Mouse (Mus musculus): ENCODE measurements around the gene Spdye4a. TPM values are rescaled to one million over a fixed set of nuclear protein-coding genes. Genes with fewer than 3 reads are reported as not detected.

Gene Spdye4a
- polyA plus RNA-seq (2015; fragmentation: Nextera tagmentation; extraction: Ambion mirVana) = not detected in 2 replicates

DNA sequence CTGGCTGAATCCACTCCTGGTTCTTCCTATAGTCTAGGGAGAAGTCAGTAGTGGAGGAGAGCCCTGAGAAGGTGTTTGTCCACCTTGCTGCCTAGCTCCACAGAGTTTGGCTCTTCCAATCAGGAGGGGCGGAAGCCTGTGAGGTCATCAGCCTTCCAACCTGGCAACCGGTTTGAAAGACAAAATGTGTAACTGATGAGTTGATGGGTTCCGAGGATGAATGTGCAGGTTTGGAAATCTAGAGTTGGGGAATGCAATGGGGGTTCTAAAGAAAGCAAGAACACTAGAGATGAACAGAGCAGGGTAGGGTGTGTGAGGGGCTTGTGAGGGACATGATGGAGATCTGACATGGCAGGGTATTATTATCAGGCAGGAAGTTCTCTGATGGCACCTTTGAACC, at the start of gene Spdye4a:
Spdye4a (minus strand) TSS at position 101 of the 400 bp plus-strand sequence.
- ATAC-seq (ENCODE audit: low read depth) = no peak
- Histone ChIP-seq H3K36me3 (ENCODE audit: control insufficient read depth, insufficient read depth, low read length) (no peaks in the 10 kb centered on the region), H3K27ac (ENCODE audit: low read length) (no peak within 1 kb of the TSS), H3K4me2 (ENCODE audit: low read depth, low read length) (no peak within 1 kb of the TSS), H3K27me3 (ENCODE audit: control insufficient read depth, insufficient read depth, low read depth, low read length) (no peaks in the 10 kb centered on the region), H3K4me1 (replicated peaks; ENCODE audit: control insufficient read depth, insufficient read depth, low read length) (no peaks in the 10 kb centered on the region), H3K4me3 (ENCODE audit: low read length) (no peak within 1 kb of the TSS), H3K9ac (ENCODE audit: low read length) (no peak within 1 kb of the TSS), H3K9me3 (ENCODE audit: control insufficient read depth, low read length) (peaks cover 5% of the 10 kb centered on the region; the same call in 1 of the 2 replicates)
- WGBS = 78% methylated on average over 3 of the region's 3 CpGs

- Histone ChIP-seq H3K4me2 (ENCODE audit: low read depth, low read length) (no peak overlapping the region), H3K9me3 (ENCODE audit: control insufficient read depth, low read length) (no peaks in the 10 kb centered on the region), H3K4me1 (replicated peaks; ENCODE audit: control insufficient read depth, insufficient read depth, low read length) (peaks cover under 1% of the 10 kb centered on the region; the same call in 1 of the 2 replicates), H3K36me3 (ENCODE audit: control insufficient read depth, insufficient read depth, low read length) (no peaks in the 10 kb centered on the region), H3K27ac (ENCODE audit: low read length) (no peak overlapping the region), H3K4me3 (ENCODE audit: low read length) (no peak overlapping the region), H3K27me3 (ENCODE audit: control insufficient read depth, insufficient read depth, low read depth, low read length) (peaks cover 20% of the 10 kb centered on the region), H3K9ac (ENCODE audit: low read length) (no peak overlapping the region)
- ATAC-seq (ENCODE audit: low read depth) = no peak
- 39% methylated on average over 5 of the region's 5 CpGs for WGBS
Observed at GRCm38 (mm10) chr5:143275761-143276160, 49.1 kb upstream of the Spdye4a start.

DNA sequence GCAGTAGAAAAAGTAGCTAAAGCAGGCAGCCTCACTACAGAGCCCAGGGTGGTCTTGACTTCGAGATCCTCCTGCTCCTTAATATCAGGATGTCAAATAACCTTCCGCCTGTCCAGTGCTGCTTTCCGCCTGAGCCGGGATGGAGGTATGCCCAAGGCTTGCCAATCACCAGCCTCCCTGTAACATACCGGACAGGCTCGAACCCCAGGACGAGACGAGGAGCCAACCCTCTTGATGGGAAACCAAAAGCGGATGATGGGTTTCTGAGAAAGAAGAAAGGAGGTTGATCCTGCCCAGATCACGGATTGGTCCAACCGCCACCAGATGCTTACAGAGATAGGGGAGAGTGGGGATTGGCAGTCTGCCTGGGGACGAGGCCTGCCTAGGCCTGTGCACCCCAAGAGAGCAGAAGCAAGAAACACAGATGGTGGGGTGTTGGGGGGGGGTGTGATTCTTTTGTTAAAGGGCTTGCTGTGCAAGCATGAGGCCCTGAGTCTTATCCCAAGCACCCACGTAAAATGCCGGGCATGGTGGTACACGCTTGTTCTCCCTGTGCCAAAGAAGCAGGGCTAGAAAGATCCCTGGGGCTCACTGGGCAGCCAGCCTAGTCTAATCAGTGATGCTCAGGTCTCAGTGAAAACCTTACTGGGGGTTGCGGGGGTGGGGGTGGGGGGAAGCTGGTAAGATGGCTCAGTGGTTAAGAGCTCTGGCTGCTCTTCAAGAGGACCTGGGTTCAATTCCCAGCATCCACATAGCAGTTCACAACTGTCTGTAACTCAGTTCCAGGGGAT, 46.0 kb upstream of the Spdye4a start:
- Histone ChIP-seq H3K9ac (ENCODE audit: low read length) (no peak overlapping the region), H3K27me3 (ENCODE audit: control insufficient read depth, insufficient read depth, low read depth, low read length) (peaks cover 8% of the 10 kb centered on the region; the same call in 1 of the 2 replicates), H3K36me3 (ENCODE audit: control insufficient read depth, insufficient read depth, low read length) (no peaks in the 10 kb centered on the region), H3K9me3 (ENCODE audit: control insufficient read depth, low read length) (no peaks in the 10 kb centered on the region), H3K4me1 (replicated peaks; ENCODE audit: control insufficient read depth, insufficient read depth, low read length) (peaks cover 11% of the 10 kb centered on the region), H3K27ac (ENCODE audit: low read length) (no peak overlapping the region), H3K4me2 (ENCODE audit: low read depth, low read length) (no peak overlapping the region), H3K4me3 (ENCODE audit: low read length) (no peak overlapping the region)
- WGBS = 85% methylated on average over 16 of the region's 16 CpGs
- no peak for ATAC-seq (ENCODE audit: low read depth)

DNA sequence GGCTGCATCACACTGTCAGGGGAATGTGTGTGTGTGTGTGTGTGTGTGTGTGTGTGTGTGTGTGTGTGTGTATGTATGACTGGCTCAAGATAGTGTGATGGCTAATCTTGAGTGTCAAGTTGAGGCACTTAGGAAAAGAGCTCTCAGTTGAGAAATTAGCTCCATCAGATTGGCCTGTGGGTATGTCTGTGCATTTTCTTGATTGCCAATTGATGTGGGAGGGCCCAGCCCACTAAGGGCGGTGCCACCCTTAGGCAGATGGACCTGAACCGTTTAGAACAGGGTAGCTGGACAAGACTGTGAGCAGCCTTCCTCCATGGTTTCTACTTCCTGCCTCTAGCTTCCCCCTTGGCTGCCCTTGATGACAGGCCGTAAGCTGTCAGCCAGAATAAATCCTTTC, 45.4 kb upstream of the Spdye4a start:
- ATAC-seq (ENCODE audit: low read depth) = no peak
- H3K9me3 ChIP-seq (ENCODE audit: control insufficient read depth, low read length) = no peaks in the 10 kb centered on the region
- no peak overlapping the region for H3K4me3 ChIP-seq (ENCODE audit: low read length)
- 73% methylated on average over 3 of the region's 3 CpGs for WGBS
- no peaks in the 10 kb centered on the region for H3K36me3 ChIP-seq (ENCODE audit: control insufficient read depth, insufficient read depth, low read length)
- peaks cover 3% of the 10 kb centered on the region; the same call in 1 of the 2 replicates for H3K27me3 ChIP-seq (ENCODE audit: control insufficient read depth, insufficient read depth, low read depth, low read length)
- H3K4me1 ChIP-seq (replicated peaks; ENCODE audit: control insufficient read depth, insufficient read depth, low read length) = peaks cover 11% of the 10 kb centered on the region
- no peak overlapping the region for H3K4me2 ChIP-seq (ENCODE audit: low read depth, low read length)
- H3K9ac ChIP-seq (ENCODE audit: low read length) = no peak overlapping the region
- H3K27ac ChIP-seq (ENCODE audit: low read length) = no peak overlapping the region

DNA sequence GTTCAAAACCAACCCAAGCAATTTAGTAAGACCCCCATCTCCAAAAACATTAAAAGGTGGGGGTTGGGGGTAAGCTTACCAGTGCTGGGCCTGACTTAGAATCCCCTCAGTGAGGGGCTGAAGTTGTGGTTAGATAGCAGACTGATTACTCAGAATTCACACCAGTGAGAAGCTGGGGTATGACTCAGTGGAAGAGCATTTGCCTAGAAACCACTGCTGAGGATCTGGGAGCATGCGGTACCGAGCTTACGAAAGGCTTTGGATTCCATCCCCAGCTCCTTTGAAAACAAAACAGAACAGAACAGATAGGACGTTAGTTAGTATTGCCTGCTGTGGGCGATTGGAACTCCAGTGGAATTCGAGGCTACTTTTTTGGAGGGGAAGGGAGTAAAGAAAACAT, 45.0 kb upstream of the Spdye4a start:
- H3K4me1 ChIP-seq (replicated peaks; ENCODE audit: control insufficient read depth, insufficient read depth, low read length) = peaks cover 11% of the 10 kb centered on the region
- H3K9ac ChIP-seq (ENCODE audit: low read length) = no peak overlapping the region
- no peak for ATAC-seq (ENCODE audit: low read depth)
- no peaks in the 10 kb centered on the region for H3K36me3 ChIP-seq (ENCODE audit: control insufficient read depth, insufficient read depth, low read length)
- no peak overlapping the region for H3K4me2 ChIP-seq (ENCODE audit: low read depth, low read length)
- no peak overlapping the region for H3K27ac ChIP-seq (ENCODE audit: low read length)
- 81% methylated on average over 6 of the region's 6 CpGs for WGBS
- H3K9me3 ChIP-seq (ENCODE audit: control insufficient read depth, low read length) = no peaks in the 10 kb centered on the region
- peaks cover 3% of the 10 kb centered on the region; the same call in 1 of the 2 replicates for H3K27me3 ChIP-seq (ENCODE audit: control insufficient read depth, insufficient read depth, low read depth, low read length)
- no peak overlapping the region for H3K4me3 ChIP-seq (ENCODE audit: low read length)

DNA sequence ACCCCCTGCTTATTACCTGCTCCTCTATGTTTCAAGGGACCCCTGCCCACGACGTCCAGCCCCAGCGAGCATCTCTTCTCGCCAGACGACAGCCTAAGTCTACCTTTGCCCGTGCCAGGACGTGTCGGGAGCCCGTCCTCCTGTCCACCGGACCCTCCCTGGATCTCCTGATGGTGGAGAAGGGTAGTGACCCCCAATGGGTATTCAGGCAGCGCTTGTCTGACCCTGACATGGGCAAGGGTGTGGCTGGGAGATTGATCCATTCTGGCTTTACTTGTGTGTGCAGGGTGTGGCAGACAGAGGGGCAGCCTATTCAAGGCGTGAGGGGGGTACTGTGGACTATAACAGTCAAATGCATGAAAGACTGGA, 43.4 kb upstream of the Spdye4a start:
- H3K9me3 ChIP-seq (ENCODE audit: control insufficient read depth, low read length) = no peaks in the 10 kb centered on the region
- no peaks in the 10 kb centered on the region for H3K36me3 ChIP-seq (ENCODE audit: control insufficient read depth, insufficient read depth, low read length)
- H3K27me3 ChIP-seq (ENCODE audit: control insufficient read depth, insufficient read depth, low read depth, low read length) = no peaks in the 10 kb centered on the region
- H3K4me3 ChIP-seq (ENCODE audit: low read length) = peak overlapping the region; percentile 79
- H3K9ac ChIP-seq (ENCODE audit: low read length) = peak overlapping the region; percentile 84
- H3K4me1 ChIP-seq (replicated peaks; ENCODE audit: control insufficient read depth, insufficient read depth, low read length) = peaks cover 11% of the 10 kb centered on the region
- WGBS = 4% methylated on average over 12 of the region's 12 CpGs
- peak overlapping the region; percentile 67 for H3K4me2 ChIP-seq (ENCODE audit: low read depth, low read length)
- ATAC-seq (ENCODE audit: low read depth) = peak; percentile 29; the same call in 1 of the 2 replicates
- H3K27ac ChIP-seq (ENCODE audit: low read length) = no peak overlapping the region

DNA sequence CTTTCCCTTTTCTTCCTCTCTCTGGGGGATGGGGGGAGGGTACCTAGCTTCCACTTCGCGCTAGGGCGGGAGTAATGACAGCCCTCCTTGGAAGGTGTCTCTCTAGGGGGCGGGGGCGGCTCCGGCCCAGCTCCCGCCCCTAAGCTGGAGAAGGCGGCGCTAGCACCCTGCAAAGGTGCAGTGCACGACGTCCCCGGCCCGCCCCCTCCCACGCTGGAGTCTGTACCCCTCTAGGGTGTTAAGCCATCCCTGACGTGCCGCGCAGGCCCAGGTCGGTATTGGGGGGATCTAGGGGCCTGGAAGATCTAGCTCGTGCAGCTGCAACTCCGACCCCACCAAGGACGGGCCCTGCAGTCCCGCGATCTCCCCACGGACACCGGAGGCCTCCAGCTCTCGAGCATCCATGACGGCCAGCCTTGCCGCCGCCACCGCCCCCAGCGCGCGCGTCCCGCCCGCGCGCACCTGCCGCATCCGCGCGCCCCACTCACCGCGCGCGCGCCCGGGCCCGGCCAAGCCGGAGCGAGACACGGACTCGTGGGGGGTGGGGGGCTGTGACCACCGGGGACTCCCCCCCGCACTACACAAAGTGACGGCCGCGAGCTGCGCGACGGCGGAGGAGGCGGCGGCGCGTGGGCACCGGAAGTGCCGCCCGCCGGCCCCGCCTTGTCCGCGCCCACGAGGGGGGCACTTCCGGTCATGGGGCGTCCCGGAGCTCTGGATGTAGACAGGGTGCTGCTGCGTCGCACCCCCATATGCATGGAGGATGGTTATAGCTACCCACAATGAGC, 42.9 kb upstream of the Spdye4a start, which contains the start of gene Zfp316:
Zfp316 (minus strand) TSS at position 660 of the 788 bp plus-strand sequence.
- peak within 1 kb of the TSS; percentile 79 for H3K4me3 ChIP-seq (ENCODE audit: low read length)
- no peaks in the 10 kb centered on the region for H3K36me3 ChIP-seq (ENCODE audit: control insufficient read depth, insufficient read depth, low read length)
- H3K27ac ChIP-seq (ENCODE audit: low read length) = peak within 1 kb of the TSS; percentile 36; the same call in 1 of the 2 replicates
- no peaks in the 10 kb centered on the region for H3K9me3 ChIP-seq (ENCODE audit: control insufficient read depth, low read length)
- no peaks in the 10 kb centered on the region for H3K27me3 ChIP-seq (ENCODE audit: control insufficient read depth, insufficient read depth, low read depth, low read length)
- peak within 1 kb of the TSS; percentile 67 for H3K4me2 ChIP-seq (ENCODE audit: low read depth, low read length)
- under 1% methylated on average over 77 of the region's 79 CpGs for WGBS
- ATAC-seq (ENCODE audit: low read depth) = peak; percentile 84
- H3K9ac ChIP-seq (ENCODE audit: low read length) = peak within 1 kb of the TSS; percentile 84
- H3K4me1 ChIP-seq (replicated peaks; ENCODE audit: control insufficient read depth, insufficient read depth, low read length) = peaks cover 11% of the 10 kb centered on the region

DNA sequence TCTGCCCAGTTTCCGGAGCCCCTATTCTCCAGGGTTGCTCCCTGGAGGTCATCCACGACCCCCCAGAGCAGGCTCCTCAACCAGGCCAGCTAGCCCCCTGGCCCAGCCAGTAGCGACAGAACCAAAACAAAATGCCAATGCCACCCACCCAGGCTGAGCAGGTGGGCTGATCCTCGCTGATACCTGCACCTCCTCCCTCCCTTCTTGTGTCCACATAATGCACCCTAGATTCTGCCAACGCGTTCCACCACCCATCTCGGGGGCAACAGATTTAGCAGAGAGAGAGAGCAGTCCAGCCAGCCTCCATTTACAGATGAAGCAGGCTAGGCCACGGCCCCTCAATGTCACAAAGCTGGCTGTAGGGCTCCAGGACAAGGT, 42.3 kb upstream of the Spdye4a start:
- no peak overlapping the region for H3K27ac ChIP-seq (ENCODE audit: low read length)
- 27% methylated on average over 8 of the region's 8 CpGs for WGBS
- ATAC-seq (ENCODE audit: low read depth) = peak; percentile 6; the same call in 1 of the 2 replicates

GRCm38 (mm10) chr5:143266794-143267193, 40.1 kb upstream of the Spdye4a start:
- H3K9ac ChIP-seq (ENCODE audit: low read length) = no peak overlapping the region
- H3K4me3 ChIP-seq (ENCODE audit: low read length) = no peak overlapping the region
- no peaks in the 10 kb centered on the region for H3K9me3 ChIP-seq (ENCODE audit: control insufficient read depth, low read length)
- H3K36me3 ChIP-seq (ENCODE audit: control insufficient read depth, insufficient read depth, low read length) = 0 out of 2 replicates have a peak, but pooled peaks cover 2% of the 10 kb centered on the region
- H3K4me1 ChIP-seq (replicated peaks; ENCODE audit: control insufficient read depth, insufficient read depth, low read length) = peaks cover 11% of the 10 kb centered on the region
- WGBS = 86% methylated on average over 6 of the region's 6 CpGs
- no peaks in the 10 kb centered on the region for H3K27me3 ChIP-seq (ENCODE audit: control insufficient read depth, insufficient read depth, low read depth, low read length)
- H3K4me2 ChIP-seq (ENCODE audit: low read depth, low read length) = no peak overlapping the region
- ATAC-seq (ENCODE audit: low read depth) = no peak
- no peak overlapping the region for H3K27ac ChIP-seq (ENCODE audit: low read length)

More for the DNA sequence above, 42.3 kb upstream of the Spdye4a start:
- H3K9ac ChIP-seq (ENCODE audit: low read length) = peak overlapping the region; percentile 84
- H3K9me3 ChIP-seq (ENCODE audit: control insufficient read depth, low read length) = no peaks in the 10 kb centered on the region
- H3K4me2 ChIP-seq (ENCODE audit: low read depth, low read length) = peak overlapping the region; percentile 67
- no peaks in the 10 kb centered on the region for H3K27me3 ChIP-seq (ENCODE audit: control insufficient read depth, insufficient read depth, low read depth, low read length)
- H3K4me3 ChIP-seq (ENCODE audit: low read length) = peak overlapping the region; percentile 79
- peaks cover 11% of the 10 kb centered on the region for H3K4me1 ChIP-seq (replicated peaks; ENCODE audit: control insufficient read depth, insufficient read depth, low read length)
- H3K36me3 ChIP-seq (ENCODE audit: control insufficient read depth, insufficient read depth, low read length) = no peaks in the 10 kb centered on the region

Measured in lung, embryonic 16.5 days (tissue).